Mouse (Mus musculus) liver, adult 2 months (tissue): ENCODE results near the gene Wdr91. TPM values are rescaled to one million over a fixed set of nuclear protein-coding genes. Genes with fewer than 3 reads are reported as not detected.

ENCODE experiments used
- DNase-seq: peaks from one replicate; pipeline ENCODE4 v3.0.0-alpha.2; 2011; ENCODE audit warnings: low read depth, low spot score; ENCODE audit errors: extremely low read depth
- H3K27ac ChIP-seq: fragments of 200-500 bp; replicated peaks from 2 replicates; pipeline ENCODE4 v1.5.1; 2012; ENCODE audit warnings: low read depth, mild to moderate bottlenecking, control low read depth, inconsistent platforms, low read length; ENCODE audit not compliant: insufficient read depth
- H3K27me3 ChIP-seq: fragments of 200-500 bp; 2 replicates; pipeline ENCODE4 v1.6.1; 2012; ENCODE audit warnings: mild to moderate bottlenecking, moderate library complexity, low read length, inconsistent platforms; ENCODE audit not compliant: control insufficient read depth, insufficient read depth
- H3K36me3 ChIP-seq: fragments of 200-500 bp; 2 replicates; pipeline ENCODE4 v1.6.1; 2012; ENCODE audit warnings: low read length, inconsistent platforms; ENCODE audit not compliant: control insufficient read depth, insufficient read depth
- H3K4me1 ChIP-seq: fragments of 200-500 bp; 2 replicates; pipeline ENCODE4 v1.6.1; 2011; ENCODE audit warnings: low read length; ENCODE audit not compliant: control insufficient read depth, insufficient read depth
- H3K4me3 ChIP-seq: fragments of 200-500 bp; 2 replicates; pipeline ENCODE4 v1.5.1; 2011; ENCODE audit warnings: low read depth, mild to moderate bottlenecking, control low read depth, low read length, moderate library complexity; ENCODE audit not compliant: insufficient read depth
- H3K79me2 ChIP-seq: fragments of 200-500 bp; 2 replicates; pipeline ENCODE4 v1.6.1; 2012; ENCODE audit warnings: inconsistent platforms, mild to moderate bottlenecking, low read length, moderate library complexity; ENCODE audit not compliant: control insufficient read depth, insufficient read depth
- H3K9ac ChIP-seq: fragments of 200-500 bp; 2 replicates; pipeline ENCODE4 v1.6.1; 2012; ENCODE audit warnings: low read depth, mild to moderate bottlenecking, control low read depth, inconsistent platforms, low read length
- CTCF ChIP-seq: fragments of 200-500 bp; IDR thresholded peaks from 2 replicates; pipeline ENCODE4 v1.5.1; 2011; ENCODE audit warnings: low read depth, low read length, control low read depth
- POLR2A ChIP-seq: fragments of 200-500 bp; IDR thresholded peaks from 2 replicates; pipeline ENCODE4 v1.6.1; 2011; ENCODE audit warnings: low read length, control low read depth; ENCODE audit not compliant: insufficient read depth; ENCODE audit errors: extremely low read depth
- WGBS: fragments of 180-500 bp; shearing (Covaris S2); methylation state at CpG from one replicate; pipeline ENCODE4 v1.1.7; 2018; 5-methylcytosine and 5-hydroxymethylcytosine counted together
- polyA plus RNA-seq: library from polyadenylated mRNA; depleted of rRNA; stranded (reverse); fragments of >200 nt; gene quantifications from 2 replicates; pipeline ENCODE4 v1.2.3, GENCODE M21; 2012
- total RNA-seq: library from RNA; depleted of rRNA; stranded (reverse); fragments of >200 nt; gene quantifications from 2 replicates; pipeline ENCODE4 v1.2.3, GENCODE M21; 2014

Gene Wdr91
- total and polyA plus RNA-seq, 2 experiments = 9.5 to 23.4 TPM

- 98% methylated on average over 2 of the region's 2 CpGs for WGBS
- no peak overlapping the region for H3K4me3 ChIP-seq
- no peak for TF ChIP-seq CTCF
- no peak for TF ChIP-seq POLR2A
- H3K79me2 ChIP-seq = no peaks in the 10 kb centered on the region; the same call in 1 of the 2 replicates
- no peak for DNase-seq
- peaks cover 29% of the 10 kb centered on the region for H3K4me1 ChIP-seq
- H3K36me3 ChIP-seq = peaks cover 15% of the 10 kb centered on the region
- no peak overlapping the region for H3K9ac ChIP-seq
- H3K27me3 ChIP-seq = no peaks in the 10 kb centered on the region
- no peak overlapping the region for H3K27ac ChIP-seq
These were observed 9.7 kb downstream of the Wdr91 start for GRCm38 (mm10) chr6:34900990-34901389.

- DNase-seq = peak; percentile 92
- no peak for TF ChIP-seq CTCF
- TF ChIP-seq POLR2A = no peak
- Histone ChIP-seq H3K27me3 (no peaks in the 10 kb centered on the region), H3K27ac (peak overlapping the region; percentile 49), H3K4me1 (peaks cover 32% of the 10 kb centered on the region), H3K79me2 (no peaks in the 10 kb centered on the region), H3K36me3 (peaks cover 10% of the 10 kb centered on the region), H3K4me3 (no peak overlapping the region), H3K9ac (no peak overlapping the region)
- WGBS = 32% methylated on average over 2 of the region's 2 CpGs
These were observed 11.5 kb downstream of the Wdr91 start for GRCm38 (mm10) chr6:34899127-34899526.

- Histone ChIP-seq H3K4me3 (no peak overlapping the region), H3K9ac (peak overlapping the region; percentile 41), H3K79me2 (no peaks in the 10 kb centered on the region; the same call in 1 of the 2 replicates), H3K36me3 (peaks cover 13% of the 10 kb centered on the region), H3K27me3 (no peaks in the 10 kb centered on the region), H3K4me1 (peaks cover 32% of the 10 kb centered on the region), H3K27ac (peak overlapping the region; percentile 76)
- TF ChIP-seq CTCF (no peak), POLR2A (no peak)
- DNase-seq = peak; percentile 91
- WGBS = 46% methylated on average over 16 of the region's 16 CpGs
These were observed 14.4 kb downstream of the Wdr91 start for GRCm38 (mm10) chr6:34896168-34896780.

- 95% methylated on average over 7 of the region's 7 CpGs for WGBS
- Histone ChIP-seq H3K4me3 (no peak overlapping the region), H3K79me2 (no peaks in the 10 kb centered on the region; the same call in 1 of the 2 replicates), H3K27ac (peak overlapping the region; percentile 76), H3K36me3 (peaks cover 15% of the 10 kb centered on the region), H3K27me3 (no peaks in the 10 kb centered on the region), H3K9ac (no peak overlapping the region), H3K4me1 (peaks cover 32% of the 10 kb centered on the region)
- no peak for TF ChIP-seq POLR2A
- no peak for DNase-seq
These were observed 15.1 kb downstream of the Wdr91 start for GRCm38 (mm10) chr6:34895569-34895968.

GRCm38 (mm10) chr6:34889185-34889584, 21.5 kb downstream of the Wdr91 start:
- Histone ChIP-seq H3K36me3 (peaks cover 25% of the 10 kb centered on the region), H3K27me3 (no peaks in the 10 kb centered on the region), H3K79me2 (no peaks in the 10 kb centered on the region; the same call in 1 of the 2 replicates), H3K4me3 (no peak overlapping the region), H3K4me1 (peaks cover 4% of the 10 kb centered on the region; the same call in 1 of the 2 replicates), H3K9ac (no peak overlapping the region), H3K27ac (no peak overlapping the region)
- no peak for TF ChIP-seq CTCF
- TF ChIP-seq POLR2A = no peak
- no peak for DNase-seq
- WGBS = 74% methylated on average over 4 of the region's 4 CpGs

- Histone ChIP-seq H3K27ac (no peak overlapping the region), H3K4me1 (no peaks in the 10 kb centered on the region), H3K9ac (no peak overlapping the region), H3K79me2 (no peaks in the 10 kb centered on the region), H3K36me3 (peaks cover 24% of the 10 kb centered on the region; the same call in 1 of the 2 replicates), H3K27me3 (no peaks in the 10 kb centered on the region), H3K4me3 (no peak overlapping the region)
- no peak for DNase-seq
- 93% methylated on average over 6 of the region's 6 CpGs for WGBS
- TF ChIP-seq POLR2A (no peak), CTCF (no peak)
These were observed 23.4 kb downstream of the Wdr91 start for GRCm38 (mm10) chr6:34887131-34887850.
